In the genomic region with DNA sequence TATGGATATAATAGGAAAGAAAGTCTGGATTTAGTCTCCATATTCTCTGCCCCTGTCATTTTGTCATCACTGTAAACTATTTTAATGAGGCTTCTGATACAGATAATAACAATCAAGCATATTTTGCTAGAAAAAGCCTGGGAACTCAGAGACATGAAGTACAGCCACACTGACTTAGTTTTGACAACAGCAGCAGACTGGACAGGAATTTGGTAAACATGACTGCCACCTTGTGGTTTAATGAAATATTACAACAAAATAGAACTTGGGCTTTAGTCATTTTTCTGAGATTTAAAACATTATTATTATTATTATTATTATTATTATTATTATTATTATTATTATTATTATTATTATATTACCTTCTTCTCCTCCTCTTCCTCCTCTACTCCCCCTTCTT, we compare ENCODE assay signal across 9 mouse cellular contexts.
DNase-seq lines count a peak whose midpoint lies in the region; ATAC-seq lines count a peak whose summit lies in the region.
"Had no signal": no experiment of that assay in that cellular context is flagged by ENCODE, and none has a peak within 500 bp of the region (broad histone marks: within the 10 kb centered on the region; RNA-seq: fewer than 3 reads in every experiment).

No protein-coding gene starts in this region.

- H3K9ac ChIP-seq in embryonic facial prominence, embryonic 11.5 days (replicated peaks; ENCODE audit: low read length): no peak overlapping the region
- H3K9ac ChIP-seq in midbrain, embryonic 12.5 days (replicated peaks): no peak overlapping the region
- H3K9ac ChIP-seq in midbrain, embryonic 16.5 days (ENCODE audit: low read depth, low read length): no peak overlapping the region
- H3K9ac ChIP-seq in forebrain, embryonic 16.5 days (replicated peaks; ENCODE audit: low read depth, low read length): no peak overlapping the region

- no peaks in the 10 kb centered on the region for H3K27me3 ChIP-seq in embryonic facial prominence, embryonic 11.5 days (ENCODE audit: control insufficient read depth, insufficient read depth, low read length)
- no peaks in the 10 kb centered on the region for H3K27me3 ChIP-seq in embryonic facial prominence, embryonic 10.5 days (replicated peaks; ENCODE audit: low read depth, poor library complexity, severe bottlenecking)
- H3K27me3 ChIP-seq in midbrain, embryonic 12.5 days: no peaks in the 10 kb centered on the region
- no peaks in the 10 kb centered on the region for H3K27me3 ChIP-seq in midbrain, embryonic 16.5 days (ENCODE audit: control insufficient read depth, insufficient read depth, low read depth, low read length)
- no peaks in the 10 kb centered on the region for H3K27me3 ChIP-seq in forebrain, embryonic 16.5 days (replicated peaks; ENCODE audit: control insufficient read depth, insufficient read depth, low read length)
- H3K27me3 ChIP-seq in splenic B cell, adult 2 months (ENCODE audit: control insufficient read depth, insufficient read depth, low read length, poor library complexity, severe bottlenecking): no peaks in the 10 kb centered on the region

- H3K4me3 ChIP-seq in embryonic facial prominence, embryonic 11.5 days (ENCODE audit: low read depth, low read length): no peak overlapping the region
- H3K4me3 ChIP-seq in embryonic facial prominence, embryonic 10.5 days: no peak overlapping the region
- H3K4me3 ChIP-seq in midbrain, embryonic 12.5 days: no peak overlapping the region
- no peak overlapping the region for H3K4me3 ChIP-seq in midbrain, embryonic 16.5 days (ENCODE audit: low read depth, low read length)
- H3K4me3 ChIP-seq in forebrain, embryonic 16.5 days (replicated peaks; ENCODE audit: low read length): no peak overlapping the region

- no peak overlapping the region for H3K27ac ChIP-seq in embryonic facial prominence, embryonic 11.5 days (replicated peaks; ENCODE audit: low read depth, low read length)
- no peak overlapping the region for H3K27ac ChIP-seq in embryonic facial prominence, embryonic 10.5 days (replicated peaks)
- H3K27ac ChIP-seq in midbrain, embryonic 12.5 days (replicated peaks): no peak overlapping the region
- no peak overlapping the region for H3K27ac ChIP-seq in midbrain, embryonic 16.5 days (ENCODE audit: low read length)
- no peak overlapping the region for H3K27ac ChIP-seq in forebrain, embryonic 16.5 days (ENCODE audit: low read length)
- H3K27ac ChIP-seq: macrophage had no signal

- no peak overlapping the region for H3K4me2 ChIP-seq in embryonic facial prominence, embryonic 11.5 days (ENCODE audit: low read depth, low read length)
- no peak overlapping the region for H3K4me2 ChIP-seq in midbrain, embryonic 12.5 days (replicated peaks)
- no peak overlapping the region for H3K4me2 ChIP-seq in midbrain, embryonic 16.5 days (ENCODE audit: low read length)
- no peak overlapping the region for H3K4me2 ChIP-seq in forebrain, embryonic 16.5 days (ENCODE audit: low read length)

- no peak for ATAC-seq in embryonic facial prominence, embryonic 11.5 days (replicated peaks; ENCODE audit: insufficient number of reproducible peaks, low FRiP score, low TSS enrichment, low read depth)
- peak; percentile 68; the same call in 1 of the 2 replicates for ATAC-seq in midbrain, embryonic 12.5 days (ENCODE audit: low FRiP score, low read depth)
- no peak for ATAC-seq in midbrain, embryonic 16.5 days
- peak; percentile 59; the same call in 1 of the 2 replicates for ATAC-seq in forebrain, embryonic 16.5 days

- H3K4me1 ChIP-seq in embryonic facial prominence, embryonic 11.5 days (ENCODE audit: control insufficient read depth, insufficient read depth, low read length): no peaks in the 10 kb centered on the region
- no peaks in the 10 kb centered on the region for H3K4me1 ChIP-seq in embryonic facial prominence, embryonic 10.5 days
- no peaks in the 10 kb centered on the region for H3K4me1 ChIP-seq in midbrain, embryonic 12.5 days
- H3K4me1 ChIP-seq in midbrain, embryonic 16.5 days (ENCODE audit: control insufficient read depth, insufficient read depth, low read length): no peaks in the 10 kb centered on the region
- no peaks in the 10 kb centered on the region for H3K4me1 ChIP-seq in forebrain, embryonic 16.5 days (replicated peaks; ENCODE audit: control insufficient read depth, insufficient read depth, low read length)

- H3K9me3 ChIP-seq in embryonic facial prominence, embryonic 11.5 days (replicated peaks; ENCODE audit: control insufficient read depth, low read length): no peaks in the 10 kb centered on the region
- no peaks in the 10 kb centered on the region for H3K9me3 ChIP-seq in embryonic facial prominence, embryonic 10.5 days
- no peaks in the 10 kb centered on the region for H3K9me3 ChIP-seq in midbrain, embryonic 12.5 days
- H3K9me3 ChIP-seq in midbrain, embryonic 16.5 days (replicated peaks; ENCODE audit: control insufficient read depth, low read length, poor library complexity, severe bottlenecking): no peaks in the 10 kb centered on the region
- H3K9me3 ChIP-seq in forebrain, embryonic 16.5 days (ENCODE audit: control insufficient read depth, low read length): no peaks in the 10 kb centered on the region

- DNase-seq in embryonic facial prominence, embryonic 11.5 days (ENCODE audit: low spot score): peak; percentile 71
- DNase-seq in embryonic facial prominence, embryonic 10.5 days (ENCODE audit: low spot score): no peak
- DNase-seq in splenic B cell, adult 2 months (ENCODE audit: low read depth, low spot score): peak; percentile 42
- DNase-seq in adrenal gland, adult 18-20 months (ENCODE audit: low spot score in 2 of 2): no peak
- no peak for DNase-seq in kidney, adult 8-10 months

- no peaks in the 10 kb centered on the region for H3K36me3 ChIP-seq in embryonic facial prominence, embryonic 11.5 days (replicated peaks; ENCODE audit: control insufficient read depth, insufficient read depth, low read depth, low read length)
- H3K36me3 ChIP-seq in embryonic facial prominence, embryonic 10.5 days (replicated peaks): no peaks in the 10 kb centered on the region
- H3K36me3 ChIP-seq in midbrain, embryonic 12.5 days: no peaks in the 10 kb centered on the region
- no peaks in the 10 kb centered on the region for H3K36me3 ChIP-seq in midbrain, embryonic 16.5 days (ENCODE audit: control insufficient read depth, insufficient read depth, low read length)
- H3K36me3 ChIP-seq in forebrain, embryonic 16.5 days (ENCODE audit: control insufficient read depth, insufficient read depth): no peaks in the 10 kb centered on the region
- H3K36me3 ChIP-seq in splenic B cell, adult 2 months (ENCODE audit: control insufficient read depth, insufficient read depth, low read length, poor library complexity, severe bottlenecking): no peaks in the 10 kb centered on the region

Comparison
In these comparisons a context has a peak if more than half of its experiments do, and no peak if none do; other contexts are left out.
1. ATAC-seq: peak in midbrain, embryonic 12.5 days (single experiment) and forebrain, embryonic 16.5 days (single experiment); none in embryonic facial prominence, embryonic 11.5 days (single experiment) and midbrain, embryonic 16.5 days (single experiment).
2. DNase-seq: peak in embryonic facial prominence, embryonic 11.5 days (single experiment) and splenic B cell, adult 2 months (single experiment); none in embryonic facial prominence, embryonic 10.5 days (single experiment), adrenal gland, adult 18-20 months (0 of 2) and kidney, adult 8-10 months (0 of 2).